Mouse (Mus musculus): ENCODE measurements around the gene Dvl3. TPM values are rescaled to one million over a fixed set of nuclear protein-coding genes. Genes with fewer than 3 reads are reported as not detected.

Dvl3 gene
- total RNA-seq, 2 experiments from 2014 or later = 77.2 to 78.9 TPM

DNA sequence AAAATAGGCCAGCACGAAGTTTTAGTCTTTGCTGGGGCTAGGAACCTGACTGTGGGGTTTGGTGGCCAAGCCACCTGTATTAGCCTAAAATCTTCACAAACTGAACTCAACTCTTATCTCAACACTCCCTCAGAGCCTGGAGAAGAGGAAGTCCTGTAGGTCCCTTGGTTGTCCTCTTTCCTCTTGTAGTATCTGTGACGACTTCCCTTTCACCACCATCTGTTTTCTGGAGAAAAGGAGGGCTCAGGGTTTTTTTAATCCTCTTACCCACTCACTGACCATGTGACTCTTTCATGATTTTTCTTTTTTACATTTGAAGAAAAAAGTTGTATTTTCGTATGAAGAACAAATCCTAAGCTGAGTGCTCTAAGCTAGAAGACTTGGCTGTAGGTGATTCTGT, 22.9 kb downstream of the Dvl3 start:
- DNase-seq (ENCODE audit: low spot score in 2 of 2) = no peak

DNA sequence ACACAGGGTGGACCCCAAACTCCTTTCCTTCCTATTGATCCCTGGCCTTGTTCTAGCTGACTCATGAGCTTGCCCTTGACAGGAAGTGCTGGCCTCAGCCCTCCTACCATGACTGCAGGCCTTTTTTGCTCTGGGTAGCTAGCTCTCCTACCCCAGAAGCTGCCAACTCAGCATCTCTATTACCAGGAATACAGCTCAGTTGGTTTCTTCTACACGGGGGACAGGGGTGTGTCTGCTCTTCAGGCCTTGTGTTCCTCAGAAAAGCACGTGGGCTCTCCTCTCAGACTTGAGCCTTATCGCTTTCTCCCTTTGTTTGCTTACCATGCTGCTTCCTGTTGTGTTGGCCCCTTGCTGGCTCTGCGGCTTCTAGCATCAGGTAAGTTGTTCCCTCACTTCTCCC, 23.7 kb downstream of the Dvl3 start:
- DNase-seq (ENCODE audit: low spot score in 2 of 2) = no peak

DNA sequence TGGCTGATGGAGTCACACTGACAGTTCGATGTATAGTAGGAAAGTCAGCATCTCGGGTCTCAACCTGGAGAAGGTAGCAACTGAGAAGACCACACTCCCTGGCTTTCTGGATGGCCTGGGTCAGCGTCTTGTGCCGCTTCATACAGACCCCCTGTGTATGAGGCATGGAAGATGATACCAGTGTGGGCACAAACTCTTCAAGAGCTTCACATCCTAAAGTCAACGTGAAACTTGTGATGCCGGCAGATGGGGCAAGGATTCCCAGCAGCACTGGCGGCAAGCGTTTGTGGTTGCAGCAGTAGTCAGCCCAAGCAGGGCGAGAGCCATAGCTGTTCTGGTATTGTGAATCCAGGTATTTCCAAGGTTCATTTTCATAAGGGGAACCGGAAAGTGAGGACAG, 28.9 kb downstream of the Dvl3 start:
- no peak for DNase-seq (ENCODE audit: low spot score in 2 of 2)

DNA sequence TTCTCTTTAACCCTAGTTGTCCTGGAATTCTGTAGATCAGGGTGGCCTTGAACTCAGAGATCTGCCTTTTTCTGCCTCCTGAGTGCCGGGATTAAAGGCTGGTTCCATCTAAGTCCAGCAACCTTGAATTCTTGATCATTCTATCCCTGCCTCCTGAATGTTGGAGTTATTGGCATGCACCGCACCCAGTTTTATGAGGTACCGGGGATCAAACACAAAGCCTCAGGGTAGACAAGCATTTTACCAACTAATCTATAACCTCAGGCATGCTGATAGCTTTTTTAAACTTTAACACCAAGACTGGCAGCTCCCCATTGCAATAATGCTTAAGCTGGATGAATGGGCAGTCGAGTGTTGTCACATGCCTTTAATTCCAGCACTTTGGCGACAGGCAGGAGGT, 30.6 kb downstream of the Dvl3 start:
- no peak for DNase-seq (ENCODE audit: low spot score in 2 of 2)

DNA sequence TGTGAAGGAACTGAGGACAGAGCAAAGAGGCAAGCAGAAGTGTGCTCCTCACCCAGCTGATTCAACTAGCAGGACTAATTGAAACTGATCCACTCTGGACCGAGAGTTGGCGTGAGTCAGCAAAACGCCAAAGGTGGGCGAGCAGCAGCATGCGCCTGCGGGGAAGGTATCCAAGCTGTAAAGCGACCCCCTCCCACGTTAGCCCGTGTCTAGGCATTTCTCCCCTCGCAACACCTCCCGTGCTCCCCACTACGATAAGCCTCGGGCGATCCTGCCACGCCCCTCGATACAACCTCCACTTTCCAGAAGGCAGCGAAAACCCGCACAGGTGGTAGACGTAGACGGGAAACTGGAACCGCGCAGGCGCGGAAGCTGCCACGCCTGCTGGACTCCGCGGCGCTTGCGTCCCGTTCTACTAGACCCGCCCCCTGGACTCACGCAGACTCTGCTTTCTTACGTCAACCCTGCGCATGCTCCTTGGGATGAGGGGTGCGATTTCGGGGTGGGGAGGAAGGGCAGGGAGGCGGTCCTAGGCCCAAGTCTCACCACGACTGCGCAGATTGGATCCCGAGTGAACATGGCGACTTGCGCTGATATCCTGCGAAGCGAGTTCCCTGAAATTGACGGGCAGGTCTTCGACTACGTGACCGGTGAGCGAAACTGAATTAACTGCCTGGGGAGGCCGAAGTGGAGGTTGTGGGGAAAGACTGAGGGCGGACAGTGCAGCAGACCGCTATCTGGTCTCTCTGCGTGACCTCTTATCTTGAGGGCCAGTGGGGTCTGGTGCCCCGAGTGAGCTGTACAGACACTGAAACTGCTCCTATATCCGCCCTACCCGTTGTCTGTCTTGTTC, 31.5 kb downstream of the Dvl3 start, which contains the start of gene Abcf3:
Abcf3 (plus strand) TSS at position 482 of the 853 bp plus-strand sequence.
- DNase-seq (ENCODE audit: low spot score in 2 of 2) = peak; percentile 93 to 99

DNA sequence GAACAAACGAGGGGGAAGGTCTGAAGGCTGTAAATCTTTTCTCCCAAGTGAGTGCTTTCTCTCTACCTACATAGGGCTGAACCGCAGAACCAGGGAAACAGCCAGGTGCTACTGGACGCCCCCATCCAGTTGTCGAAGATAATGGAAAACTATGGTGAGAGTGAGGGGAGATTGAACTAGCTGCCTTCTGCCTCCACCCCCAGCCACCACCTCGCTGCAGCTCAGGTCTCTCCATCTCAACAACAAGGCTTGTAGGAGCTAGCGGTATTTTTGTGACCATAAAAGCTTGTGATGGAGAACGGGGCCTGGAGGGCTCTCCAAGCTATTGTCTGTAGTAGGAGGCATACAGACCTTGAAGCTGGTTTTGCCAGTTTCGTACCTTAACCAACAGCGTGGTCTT, 32.4 kb downstream of the Dvl3 start:
- no peak for DNase-seq (ENCODE audit: low spot score in 2 of 2)

DNA sequence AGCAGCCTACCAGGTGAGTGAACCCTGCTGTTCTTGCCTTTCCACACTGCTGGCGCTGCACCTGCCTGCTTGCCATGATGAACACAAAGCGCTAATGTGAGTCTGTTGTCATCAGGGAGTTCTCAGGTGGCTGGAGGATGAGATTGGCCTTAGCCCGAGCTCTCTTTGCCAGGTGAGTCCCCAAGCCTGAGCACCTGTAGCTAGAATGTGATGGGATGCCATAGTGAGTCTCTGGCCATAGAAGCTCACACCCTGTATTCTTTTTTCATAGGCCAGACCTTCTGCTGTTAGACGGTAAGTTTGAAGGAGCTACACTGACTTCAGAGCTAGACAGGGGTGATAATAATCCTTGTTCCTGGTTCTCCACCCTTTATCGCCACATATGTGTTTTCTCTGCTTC, 34.9 kb downstream of the Dvl3 start:
- no peak for DNase-seq (ENCODE audit: low spot score in 2 of 2)

DNA sequence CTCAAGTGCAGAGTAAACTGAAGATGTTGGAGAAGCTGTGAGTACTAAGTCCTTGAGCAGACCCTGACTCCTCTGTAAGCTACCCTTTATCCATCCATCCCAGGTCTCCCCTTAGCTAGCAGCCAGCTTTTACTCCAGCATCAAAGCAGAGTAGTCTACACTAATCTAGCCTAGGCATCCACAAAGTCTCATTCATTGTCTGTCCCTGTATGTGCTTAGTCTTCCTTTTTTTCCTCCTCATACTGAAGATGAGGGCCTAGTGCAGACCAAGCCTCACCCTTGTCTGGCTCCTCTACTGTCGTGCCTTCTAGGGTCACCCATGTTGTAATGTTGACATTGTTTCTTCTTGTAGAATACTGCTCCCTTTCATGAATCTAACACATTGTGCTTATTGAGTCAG, 35.8 kb downstream of the Dvl3 start:
- DNase-seq (ENCODE audit: low spot score in 2 of 2) = no peak

DNA sequence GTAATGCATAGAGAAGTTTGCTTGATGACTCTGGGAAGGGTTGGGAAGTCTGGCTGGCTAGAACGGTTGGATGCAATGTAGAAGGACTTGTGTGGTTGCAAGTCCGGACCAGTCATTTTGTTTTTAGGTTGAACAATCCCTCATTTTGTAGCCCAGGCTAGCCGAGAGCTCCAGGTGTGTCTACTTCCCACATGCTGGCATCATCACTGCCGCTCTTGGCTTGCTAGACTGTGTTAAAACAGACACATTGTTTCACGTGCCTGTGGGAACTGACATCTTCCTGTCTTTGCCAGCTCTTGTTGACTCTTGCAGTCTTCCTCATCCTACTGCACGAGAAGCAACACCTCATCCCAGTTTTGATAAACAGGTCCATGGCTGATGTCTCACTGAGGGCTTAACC, 38.2 kb downstream of the Dvl3 start:
- no peak for DNase-seq (ENCODE audit: low spot score in 2 of 2)

DNA sequence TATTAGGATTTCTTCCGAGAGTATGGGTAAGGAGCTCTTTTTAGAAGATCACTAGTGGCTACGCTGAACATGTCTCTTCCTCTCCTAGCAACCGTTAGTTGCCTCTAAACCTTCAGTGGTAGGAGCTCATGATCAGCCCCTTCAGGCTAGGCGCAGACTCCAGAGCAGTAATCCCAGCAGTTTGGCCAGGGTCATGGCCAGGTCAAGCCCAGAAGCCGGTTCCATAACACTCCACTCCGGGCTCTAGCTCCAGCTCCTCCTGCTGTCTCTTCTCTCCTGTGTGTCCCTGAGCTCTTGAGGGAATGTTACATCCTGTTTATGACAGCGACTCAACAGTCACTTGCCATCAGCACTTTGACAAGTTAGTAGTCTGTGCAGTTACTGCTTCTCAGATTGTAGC, 40.6 kb downstream of the Dvl3 start:
- no peak for DNase-seq (ENCODE audit: low spot score in 2 of 2)

DNA sequence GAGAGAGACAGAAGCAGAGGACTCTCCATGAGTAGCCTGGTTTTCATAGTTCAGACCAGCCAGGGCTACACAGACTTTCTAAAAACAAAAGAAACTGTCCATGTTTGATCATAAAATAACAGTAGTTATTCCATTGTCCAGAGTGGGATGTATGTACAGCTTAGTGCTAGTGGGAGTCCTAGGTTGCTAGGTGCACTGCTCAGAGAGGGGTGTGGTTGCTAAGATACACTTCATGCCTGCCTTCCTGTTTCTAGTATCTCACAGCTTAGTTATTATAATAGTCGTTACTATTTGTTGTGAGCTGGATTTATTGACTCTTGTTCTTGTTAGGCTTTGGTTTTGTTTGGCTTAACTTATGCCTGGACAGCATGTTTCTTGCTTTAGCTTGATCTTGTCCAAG, 48.3 kb downstream of the Dvl3 start:
- DNase-seq (ENCODE audit: low spot score in 2 of 2) = no peak

Other genes starting within 250 kb of the Dvl3 start
- 10 to 100 TPM; 57.8 to 67.6 TPM for gene Parl, start 214.6 kb upstream of the Dvl3 start, total RNA-seq (2021)
- not detected for gene Cyp2ab1, start 191.6 kb upstream of the Dvl3 start, total RNA-seq (2021)
- gene Abcc5, start 90.6 kb upstream of the Dvl3 start, total RNA-seq (2021) = 100 to 1,000 TPM; 175 to 193 TPM
- gene Eif2b5, start 18.2 kb upstream of the Dvl3 start, total RNA-seq (2021) = 10 to 100 TPM; 51.7 to 54.1 TPM
- gene Ap2m1, start 18.5 kb downstream of the Dvl3 start, total RNA-seq (2021) = 100 to 1,000 TPM; 893 to 941 TPM
- 10 to 100 TPM; 82.8 to 87.9 TPM for gene Abcf3, start 31.6 kb downstream of the Dvl3 start, total RNA-seq (2021)
- gene Vwa5b2, start 72.5 kb downstream of the Dvl3 start, total RNA-seq (2021) = 10 to 100 TPM; 30.8 to 43.6 TPM
- gene Eef1akmt4, start 94.6 kb downstream of the Dvl3 start, total RNA-seq (2021) = 1 to 10 TPM; 1.7 to 3.6 TPM
- not detected for gene Gm49333, start 94.6 kb downstream of the Dvl3 start, total RNA-seq (2021)
- 10 to 100 TPM; 12.3 to 14.1 TPM for gene Alg3, start 94.8 kb downstream of the Dvl3 start, total RNA-seq (2021)
- 100 to 1,000 TPM; 118 to 125 TPM for gene Camk2n2, start 104.3 kb downstream of the Dvl3 start, total RNA-seq (2021)
- 10 to 100 TPM; 27.2 to 30.8 TPM for gene Ece2, start 112.8 kb downstream of the Dvl3 start, total RNA-seq (2021)
- gene Psmd2, start 134.7 kb downstream of the Dvl3 start, total RNA-seq (2021) = 100 to 1,000 TPM; 239 to 245 TPM
- 100 to 1,000 TPM; 336 to 340 TPM for gene Eif4g1, start 151.3 kb downstream of the Dvl3 start, total RNA-seq (2021)
- 100 to 1,000 TPM; 432 to 446 TPM for gene Fam131a, start 176.3 kb downstream of the Dvl3 start, total RNA-seq (2021)
- gene Polr2h, start 200.7 kb downstream of the Dvl3 start, total RNA-seq (2021) = 10 to 100 TPM; 22.4 to 25.7 TPM
- 10 to 100 TPM; 49.9 to 60.4 TPM for gene Clcn2, start 200.8 kb downstream of the Dvl3 start, total RNA-seq (2021)
- 10 to 100 TPM; 36.4 to 45.8 TPM for gene Chrd, start 216.1 kb downstream of the Dvl3 start, total RNA-seq (2021)
- 1 to 10 TPM; 5.0 to 5.9 TPM for gene Thpo, start 217.5 kb downstream of the Dvl3 start, total RNA-seq (2021)

All from layer of hippocampus, postnatal 14 days (tissue).